Mouse (Mus musculus): ENCODE measurements at regions not wholly inside any gene's neighbourhood (a gene's known extent, or its start where the extent isn't known, plus 50 kb on each side); places are given as distances from the start of the nearest gene placed in this dataset.

DNA sequence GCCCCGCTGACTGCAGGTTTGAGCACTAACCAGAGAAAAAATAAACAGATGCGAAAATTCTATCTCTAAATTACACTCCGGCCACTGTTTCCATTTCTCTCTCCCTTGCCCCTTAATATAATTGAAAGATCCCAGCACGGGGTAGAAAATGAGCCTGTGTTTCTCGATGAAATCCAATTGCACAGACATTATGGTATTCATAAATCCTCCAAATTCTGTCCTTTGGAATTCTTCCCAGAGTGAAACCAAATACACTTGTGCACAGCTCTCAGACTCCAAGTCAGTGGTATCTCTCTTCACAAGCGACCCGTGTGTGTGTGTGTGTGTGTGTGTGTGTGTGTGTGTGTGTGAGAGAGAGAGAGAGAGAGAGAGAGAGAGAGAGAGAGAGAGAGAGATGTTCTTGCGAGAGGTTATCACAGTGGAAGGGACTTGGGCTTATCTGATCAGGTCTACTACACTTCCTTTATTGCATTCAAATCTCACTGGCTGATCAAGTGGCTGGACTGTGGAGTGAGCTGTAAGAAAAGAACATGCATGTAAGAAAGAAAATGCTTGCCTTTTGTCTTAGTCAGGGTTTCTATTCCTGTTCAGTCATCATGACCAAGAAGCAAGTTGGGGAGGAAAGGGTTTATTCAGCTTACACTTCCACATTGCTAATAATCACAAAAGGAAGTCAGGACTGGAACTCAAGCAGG lies 529.6 kb upstream of the Gm19410 start:
- in situ Hi-C loops (cut with MboI, MseI), result no loop called here

DNA sequence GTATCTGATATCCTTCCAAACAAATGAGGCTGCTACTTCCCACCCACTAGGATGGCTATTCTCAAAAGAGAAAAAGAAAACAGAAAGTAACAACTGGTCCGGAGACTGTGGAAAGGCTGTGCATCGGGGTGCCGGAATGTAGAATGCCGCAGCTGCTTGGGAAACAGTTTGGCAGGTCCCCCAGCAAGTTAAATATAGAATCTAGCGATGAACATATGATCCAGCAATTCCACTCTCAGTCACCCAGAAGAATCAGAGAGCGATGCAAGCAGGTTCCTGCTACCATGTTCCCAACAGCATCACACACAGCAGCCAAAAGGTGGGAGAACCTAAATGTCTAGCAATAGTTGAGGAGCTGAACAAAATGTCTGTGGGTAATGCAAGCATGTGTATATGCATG lies 528.3 kb upstream of the Gm19410 start:
- in situ Hi-C loops (cut with MboI, MseI), result no loop called here

GRCm38 (mm10) chr8:35240884-35241283 lies 524.7 kb upstream of the Gm19410 start:
- in situ Hi-C loops (cut with MboI, MseI), result no loop called here

GRCm38 (mm10) chr8:35243555-35243954 lies 522.0 kb upstream of the Gm19410 start:
- in situ Hi-C loops (cut with MboI, MseI), result no loop called here

DNA sequence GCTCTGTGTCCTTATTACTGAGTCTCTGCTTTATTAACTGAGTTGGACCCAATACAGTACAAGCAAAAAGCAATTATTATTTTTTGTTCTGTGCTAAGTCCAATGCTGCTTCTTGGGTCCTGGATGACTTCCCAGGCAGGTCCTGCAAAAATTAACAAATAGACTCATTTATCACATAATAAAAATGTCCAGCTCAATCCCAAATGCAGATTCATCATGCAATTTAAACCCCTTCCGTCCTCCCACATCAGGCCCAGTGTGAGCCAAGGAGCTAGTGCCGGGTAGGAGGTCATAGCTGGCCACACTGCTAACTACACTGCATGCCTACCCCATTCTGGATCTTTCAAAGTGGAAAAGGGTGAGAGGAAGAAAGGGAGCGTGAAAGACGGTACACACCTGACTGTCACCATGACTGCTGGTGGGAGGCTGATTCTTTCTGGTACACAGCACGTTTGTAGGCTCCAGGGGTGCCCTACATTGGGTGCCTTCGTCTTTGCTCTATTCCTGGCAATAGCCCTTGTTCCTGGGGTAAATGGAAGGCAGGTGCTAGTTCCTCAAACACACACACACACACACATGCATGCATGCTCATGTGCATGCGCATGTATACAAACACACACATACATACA lies 515.7 kb upstream of the Gm19410 start:
- in situ Hi-C loops (cut with MboI, MseI), result no loop called here

GRCm38 (mm10) chr8:35250641-35251040 lies 514.9 kb upstream of the Gm19410 start:
- in situ Hi-C loops (cut with MboI, MseI), result no loop called here

GRCm38 (mm10) chr8:35253946-35254345 lies 511.6 kb upstream of the Gm19410 start:
- in situ Hi-C loops (cut with MboI, MseI), result no loop called here

DNA sequence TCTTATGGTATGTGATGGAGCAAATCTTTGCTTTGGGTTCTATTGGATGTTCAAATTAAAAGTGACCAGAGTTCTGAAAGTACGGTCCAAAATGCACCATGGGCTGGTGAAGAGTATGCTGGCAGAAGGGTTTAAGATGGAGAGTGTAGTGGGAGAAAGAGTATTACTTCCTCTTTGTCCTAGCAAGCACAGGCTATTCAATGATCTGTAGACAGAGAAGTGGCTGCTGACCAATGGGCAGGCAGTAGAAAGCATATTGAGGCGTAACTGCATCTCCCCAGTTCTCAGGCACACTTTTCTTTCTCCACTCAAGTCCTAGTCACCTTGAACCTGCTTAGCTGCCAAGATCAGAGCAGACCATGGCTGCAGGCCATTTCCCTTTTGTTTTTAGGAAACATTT lies 510.3 kb upstream of the Gm19410 start:
- in situ Hi-C loops (cut with MboI, MseI), result loop anchor here (5.0 kb wide), 1 partner anchor 1203 kb away; no protein-coding TSS in a partner anchor

DNA sequence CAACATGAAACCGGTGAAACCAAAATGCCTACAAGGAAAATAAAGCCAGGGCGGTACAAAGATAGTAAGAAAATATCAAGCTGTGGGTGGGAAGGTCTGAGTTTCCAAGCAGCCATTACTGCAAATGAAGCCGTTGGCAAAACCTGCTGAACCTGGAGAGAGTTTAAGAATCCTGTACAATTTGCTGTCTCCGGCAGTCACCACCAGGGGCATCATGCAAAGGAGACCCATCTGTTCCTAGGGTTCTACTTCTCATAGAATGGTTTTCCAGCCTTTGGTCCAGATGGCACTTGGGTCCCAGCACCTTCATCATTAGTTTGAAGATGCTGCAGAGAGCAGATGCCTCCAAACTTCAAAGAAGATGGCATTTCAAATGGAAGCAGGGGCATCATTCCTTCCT lies 508.6 kb upstream of the Gm19410 start:
- in situ Hi-C loops (cut with MboI, MseI), result loop anchor here (5.0 kb wide), 1 partner anchor 1205 kb away; no protein-coding TSS in a partner anchor

DNA sequence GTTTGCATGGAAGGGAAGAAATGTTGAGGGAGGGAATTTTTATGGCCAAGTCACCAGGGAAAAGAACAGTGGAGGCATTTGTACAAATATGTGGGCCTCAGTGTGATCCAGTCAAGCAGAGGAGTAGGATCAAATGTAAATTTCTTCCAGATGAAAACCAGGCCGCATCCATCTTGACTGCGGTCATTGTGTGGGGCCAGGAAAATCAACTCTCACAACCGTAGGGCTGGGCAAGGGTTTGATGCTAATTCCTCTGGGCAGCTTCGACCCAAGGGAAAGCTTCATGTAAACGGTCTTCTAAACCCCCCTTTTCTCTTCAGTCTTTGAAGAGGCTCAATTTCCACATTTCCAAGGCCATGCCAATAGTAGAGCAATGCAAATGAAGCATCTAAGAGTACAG lies 497.4 kb upstream of the Gm19410 start:
- in situ Hi-C loops (cut with MboI, MseI), result no loop called here

- in situ Hi-C loops (cut with MboI, MseI), result no loop called here
These were observed 496.6 kb upstream of the Gm19410 start for GRCm38 (mm10) chr8:35268986-35269385.

- in situ Hi-C loops (cut with MboI, MseI), result no loop called here
These were observed 489.6 kb upstream of the Gm19410 start for GRCm38 (mm10) chr8:35275972-35276371.

- in situ Hi-C loops (cut with MboI, MseI), result no loop called here
These were observed 489.1 kb upstream of the Gm19410 start for GRCm38 (mm10) chr8:35276460-35276859.

DNA sequence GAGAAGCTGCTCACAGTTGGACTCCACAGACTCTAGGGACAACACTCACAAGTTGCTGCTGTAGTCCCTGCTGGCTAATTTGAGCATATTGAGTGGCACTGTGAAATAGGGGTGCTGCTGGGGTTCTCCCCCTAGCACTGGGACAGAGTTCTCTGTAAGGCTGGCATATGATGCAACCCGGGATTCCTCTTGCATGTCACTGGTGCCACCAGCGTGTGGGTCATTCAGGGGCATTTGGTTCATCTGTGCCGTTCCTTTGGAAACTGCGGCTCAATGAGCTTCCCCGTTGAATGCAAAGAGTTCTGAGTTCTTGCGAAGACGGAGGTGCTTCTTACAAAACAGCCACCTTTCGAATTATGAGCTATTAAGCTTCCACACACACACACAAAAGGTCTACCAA lies 486.6 kb upstream of the Gm19410 start:
- in situ Hi-C loops (cut with MboI, MseI), result no loop called here

- in situ Hi-C loops (cut with MboI, MseI), result no loop called here
These were observed 484.8 kb upstream of the Gm19410 start for GRCm38 (mm10) chr8:35280741-35281140.

DNA sequence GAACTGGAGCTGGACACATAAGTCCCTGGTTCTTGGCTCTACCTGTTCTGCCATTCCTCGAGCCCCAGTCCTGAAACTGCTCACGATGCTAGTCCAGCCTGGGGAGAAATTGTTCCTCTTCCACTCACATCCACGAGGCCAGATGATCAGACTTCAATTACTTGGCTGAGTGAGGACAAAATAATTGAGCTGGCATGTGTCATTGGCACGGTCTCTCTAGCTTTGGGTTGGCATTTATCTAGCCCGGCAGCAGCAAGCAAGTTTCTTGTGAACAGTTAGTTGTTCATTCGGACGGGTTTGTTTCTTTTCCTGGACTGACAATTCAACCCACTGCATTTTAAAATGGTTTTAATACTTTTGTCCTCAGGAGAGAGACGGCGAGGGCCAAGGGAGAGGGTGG lies 482.2 kb upstream of the Gm19410 start:
- in situ Hi-C loops (cut with MboI, MseI), result no loop called here

GRCm38 (mm10) chr8:35289018-35289417 lies 476.6 kb upstream of the Gm19410 start:
- in situ Hi-C loops (cut with MboI, MseI), result no loop called here

DNA sequence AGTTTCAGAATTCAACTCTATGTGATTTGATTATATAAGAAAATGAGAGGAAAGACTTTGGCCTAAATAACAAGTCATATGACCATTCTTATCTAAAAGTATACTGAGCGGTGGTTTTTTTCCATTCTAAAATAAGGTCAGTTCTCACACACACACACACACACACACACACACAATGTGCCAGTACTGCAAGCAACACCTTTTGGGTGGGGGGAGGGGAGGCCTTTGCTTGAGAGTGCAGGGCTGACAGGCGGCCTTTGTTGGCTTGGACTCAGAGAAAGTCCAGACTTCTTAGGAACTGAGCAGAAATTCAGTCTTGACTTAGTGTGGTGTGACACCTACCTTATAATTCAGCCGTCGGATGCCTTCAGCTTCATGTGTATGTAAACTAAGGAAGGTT lies 475.6 kb upstream of the Gm19410 start:
- in situ Hi-C loops (cut with MboI, MseI), result no loop called here

GRCm38 (mm10) chr8:35293437-35294126 lies 472.0 kb upstream of the Gm19410 start:
- in situ Hi-C loops (cut with MboI, MseI), result no loop called here

DNA sequence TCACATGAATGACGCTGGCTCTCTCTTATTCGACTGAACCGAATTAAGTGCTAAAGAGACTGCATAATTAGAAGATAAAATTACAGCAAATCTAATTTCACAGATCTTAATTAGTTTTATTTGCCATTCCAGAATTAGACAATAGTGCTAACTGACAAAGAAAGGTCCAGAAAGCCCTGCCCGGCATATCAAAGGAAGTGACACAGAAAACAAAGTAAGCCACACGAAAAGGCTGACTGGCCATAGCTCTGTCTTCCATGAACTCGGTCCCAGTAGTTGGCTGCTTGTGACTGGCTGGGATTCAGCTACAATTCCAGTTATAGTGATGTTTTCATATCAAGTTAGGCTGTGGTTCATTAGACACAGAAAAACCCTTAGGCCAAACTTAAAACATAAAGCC lies 468.7 kb upstream of the Gm19410 start:
- in situ Hi-C loops (cut with MboI, MseI), result no loop called here

GRCm38 (mm10) chr8:35299088-35299487 lies 466.5 kb upstream of the Gm19410 start:
- in situ Hi-C loops (cut with MboI, MseI), result no loop called here

- in situ Hi-C loops (cut with MboI, MseI), result no loop called here
These were observed 465.2 kb upstream of the Gm19410 start for GRCm38 (mm10) chr8:35300359-35300758.
